Mouse (Mus musculus) brain, adult 2 months (tissue): ENCODE measurements around the gene Lrig2.
A peak's percentile ranks its signal among the peaks of the same experiment; 100 is the strongest.

ENCODE experiments used
- DNase-seq: peaks from one replicate; pipeline ENCODE4 v3.0.0; 2011; ENCODE audit warnings: low read depth, low spot score

The Lrig2 gene

DNA sequence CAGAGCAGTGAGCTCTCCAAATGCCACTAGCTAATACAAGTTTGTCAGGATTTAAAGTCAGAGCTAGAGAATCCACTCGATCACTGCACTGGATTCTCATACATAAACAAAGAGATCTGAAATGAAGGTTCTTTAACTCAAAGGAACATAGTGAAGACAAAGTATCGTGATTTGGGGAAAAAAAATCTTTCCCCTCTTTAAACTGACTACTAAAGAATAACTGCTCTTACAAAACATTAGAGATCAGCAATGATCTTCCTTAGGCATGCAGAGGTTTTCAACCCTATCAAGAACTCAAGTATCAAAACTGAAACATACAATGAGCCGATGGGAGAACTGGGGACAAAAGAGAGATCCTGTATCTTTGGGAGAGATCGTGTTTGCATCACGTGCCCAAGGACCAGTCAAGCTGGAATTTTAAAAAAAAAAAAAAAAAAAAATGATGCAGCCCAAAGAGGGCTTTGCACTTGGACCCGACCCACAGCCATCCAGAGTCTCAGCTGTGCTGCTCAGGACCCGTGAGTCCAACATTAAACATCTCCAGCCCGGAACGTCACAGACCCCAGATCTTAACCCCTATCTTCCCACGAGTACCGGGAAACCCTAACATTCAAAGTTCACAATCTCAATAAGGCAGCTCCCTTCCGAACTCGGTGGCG is 818 bp downstream of the Lrig2 start:
- DNase-seq = peak; percentile 40

DNA sequence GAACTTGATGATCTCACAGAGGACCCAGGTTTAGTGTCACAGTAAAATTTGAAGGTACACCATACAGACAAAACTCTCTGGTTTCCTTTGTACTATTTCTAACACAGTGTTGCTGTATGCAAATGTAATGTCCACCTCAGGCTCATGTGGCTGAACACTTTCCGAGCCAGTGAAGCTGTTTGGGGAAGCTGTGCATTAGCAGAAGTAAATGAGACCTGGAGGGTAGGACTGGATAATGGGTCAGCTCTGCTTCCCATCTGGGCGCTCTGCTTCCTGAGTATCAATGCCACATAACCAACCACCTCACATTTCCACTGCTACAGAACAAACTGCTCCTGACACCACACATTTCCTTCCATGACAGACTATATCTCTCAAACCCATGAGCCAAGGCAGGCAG is 10.1 kb downstream of the Lrig2 start:
- no peak for DNase-seq

DNA sequence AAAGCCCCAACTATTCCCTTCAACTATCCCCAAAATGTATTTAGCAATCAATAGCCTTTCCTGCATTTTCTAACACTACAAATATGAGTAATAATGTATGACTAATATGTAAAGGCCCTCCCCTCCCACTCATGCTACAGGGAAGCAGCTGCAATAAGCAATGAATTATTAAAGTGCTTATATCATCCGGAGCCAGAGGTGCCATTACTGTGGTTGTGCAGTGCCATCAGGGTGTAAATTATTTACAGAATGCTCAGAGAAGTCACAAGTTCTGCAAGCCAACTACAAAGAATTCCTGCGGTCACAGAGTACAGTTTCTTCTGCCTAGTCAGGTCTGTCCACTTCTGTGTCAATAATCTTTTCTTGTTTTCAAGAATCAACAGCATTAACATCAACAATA is 10.8 kb downstream of the Lrig2 start:
- peak; percentile 12 for DNase-seq

DNA sequence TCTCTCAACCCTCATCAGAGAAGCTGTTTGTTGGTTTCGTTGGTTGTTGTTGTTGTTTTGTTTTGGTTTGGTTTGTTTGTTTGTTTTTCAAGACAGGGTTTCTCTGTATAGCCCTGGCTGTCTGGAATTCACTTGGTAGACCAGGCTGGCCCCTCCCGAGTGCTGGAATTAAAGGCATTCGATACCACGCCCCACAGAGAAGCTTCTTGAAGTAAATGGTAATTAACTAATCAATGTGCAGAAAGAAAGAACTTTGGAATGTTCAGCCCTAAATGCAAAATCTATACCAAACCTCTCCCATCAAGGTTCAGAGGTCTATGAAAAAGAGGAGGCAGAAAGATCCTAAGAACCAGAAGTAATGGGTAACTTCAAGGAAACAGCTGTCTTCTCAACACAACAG is 15.5 kb downstream of the Lrig2 start:
- no peak for DNase-seq

DNA sequence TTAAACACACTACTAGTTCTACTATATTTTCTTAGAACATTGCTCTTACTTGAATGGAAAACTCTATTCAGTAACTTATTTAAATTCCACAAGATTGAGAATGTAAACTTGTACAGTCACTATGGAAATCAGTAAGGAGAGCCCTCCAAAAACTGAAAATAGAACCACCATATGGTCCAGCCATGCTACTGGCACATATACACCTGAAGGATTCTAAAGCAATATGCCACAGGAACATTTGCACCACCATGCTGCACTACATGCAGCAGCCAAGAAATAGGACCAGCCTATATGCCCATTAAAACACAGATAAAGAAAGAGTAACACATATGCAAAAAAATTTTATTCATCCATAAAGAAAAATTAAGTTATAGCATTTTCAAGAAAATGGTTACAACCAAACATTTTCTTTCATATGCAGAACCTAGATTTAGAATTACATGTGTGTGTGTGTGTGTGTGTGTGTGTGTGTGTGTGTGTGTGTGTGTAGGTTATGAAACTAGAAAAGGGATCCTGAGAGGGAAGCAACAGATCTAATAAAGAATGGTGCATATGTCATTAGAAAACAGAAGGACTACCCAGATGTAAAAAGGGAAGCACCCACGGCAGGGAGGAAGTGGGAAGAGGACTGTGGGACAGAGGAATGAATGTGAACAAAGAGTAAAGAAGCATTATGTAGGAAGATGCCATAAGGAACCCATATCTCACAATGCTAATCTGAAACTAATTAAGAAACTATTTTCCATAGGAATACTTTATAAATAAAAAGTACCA is 30.6 kb downstream of the Lrig2 start:
- peak; percentile 74 for DNase-seq

DNA sequence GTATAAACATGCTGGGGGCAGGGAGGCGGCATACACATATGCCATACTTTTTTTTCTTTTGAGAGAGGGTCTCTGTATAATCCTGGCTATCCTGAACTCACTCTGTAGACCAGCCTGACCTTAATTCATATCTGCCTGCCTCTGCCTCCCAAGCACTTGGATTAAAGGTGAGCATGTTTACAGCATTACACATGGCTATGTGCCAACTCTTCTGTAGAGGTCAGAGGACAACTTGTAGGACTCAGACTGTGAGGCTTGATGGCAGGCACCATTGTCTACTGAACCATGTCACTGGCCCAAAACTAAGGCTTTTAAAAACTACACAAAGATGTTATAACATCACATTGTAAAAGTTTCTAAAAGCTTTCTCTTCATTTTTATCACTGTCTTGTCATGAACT is 33.7 kb downstream of the Lrig2 start:
- DNase-seq = no peak

DNA sequence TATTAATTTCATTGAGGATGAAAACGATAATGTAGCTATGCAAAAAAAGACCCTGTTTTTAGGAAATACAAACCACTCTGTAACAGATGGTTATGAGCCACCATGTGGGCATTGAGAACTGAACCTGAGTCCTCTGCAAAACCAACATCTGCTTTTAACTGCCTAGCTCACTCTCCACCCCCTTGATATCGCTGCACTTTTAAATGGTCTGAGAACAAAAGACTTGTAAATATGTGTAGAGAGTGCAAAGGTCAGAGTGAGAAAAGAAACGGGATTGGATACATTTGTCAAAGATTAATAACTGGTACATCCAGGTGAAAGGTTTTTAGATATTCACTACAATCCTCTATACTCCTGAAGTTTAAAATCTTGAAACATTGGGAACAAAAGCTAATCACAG is 42.3 kb downstream of the Lrig2 start:
- DNase-seq = no peak

DNA sequence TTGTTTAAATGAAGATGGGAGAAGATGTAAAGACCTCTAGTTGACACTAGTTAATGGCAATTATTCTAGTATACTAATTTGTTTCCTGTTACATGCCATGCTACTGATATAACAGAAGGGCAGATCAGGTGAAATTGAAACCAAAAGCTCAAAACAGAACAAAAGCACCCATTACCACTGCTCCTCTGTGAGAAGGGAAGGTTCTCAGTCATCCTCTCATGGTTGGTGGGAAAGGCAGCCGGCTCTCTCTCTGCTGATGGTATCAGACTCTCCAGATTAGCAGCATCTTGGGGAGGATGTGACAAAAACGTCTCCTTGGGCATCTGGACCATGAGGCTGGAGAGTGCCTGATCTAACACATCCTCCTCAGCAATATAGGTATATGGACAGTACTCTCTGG is 50.5 kb downstream of the Lrig2 start:
- no peak for DNase-seq

DNA sequence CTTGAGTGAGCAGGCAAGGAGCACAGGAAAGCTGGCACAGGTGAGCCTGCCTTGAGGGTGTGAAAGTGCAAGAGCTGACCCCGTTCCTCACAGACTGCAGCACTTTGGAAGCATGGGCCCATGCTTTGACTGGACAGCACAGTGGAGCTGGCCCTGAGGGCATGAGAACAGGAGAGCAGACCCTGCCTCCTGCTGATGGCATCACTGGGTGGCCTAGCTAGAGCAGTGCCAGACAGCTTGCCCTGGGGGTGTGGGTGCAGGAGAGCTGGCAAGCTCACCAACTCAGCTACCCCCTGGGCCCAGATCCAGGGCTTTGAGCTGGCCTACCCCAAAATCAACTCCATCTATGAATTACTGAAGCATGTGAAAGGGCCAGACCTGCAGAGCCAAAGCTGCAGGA is 53.1 kb downstream of the Lrig2 start:
- no peak for DNase-seq

DNA sequence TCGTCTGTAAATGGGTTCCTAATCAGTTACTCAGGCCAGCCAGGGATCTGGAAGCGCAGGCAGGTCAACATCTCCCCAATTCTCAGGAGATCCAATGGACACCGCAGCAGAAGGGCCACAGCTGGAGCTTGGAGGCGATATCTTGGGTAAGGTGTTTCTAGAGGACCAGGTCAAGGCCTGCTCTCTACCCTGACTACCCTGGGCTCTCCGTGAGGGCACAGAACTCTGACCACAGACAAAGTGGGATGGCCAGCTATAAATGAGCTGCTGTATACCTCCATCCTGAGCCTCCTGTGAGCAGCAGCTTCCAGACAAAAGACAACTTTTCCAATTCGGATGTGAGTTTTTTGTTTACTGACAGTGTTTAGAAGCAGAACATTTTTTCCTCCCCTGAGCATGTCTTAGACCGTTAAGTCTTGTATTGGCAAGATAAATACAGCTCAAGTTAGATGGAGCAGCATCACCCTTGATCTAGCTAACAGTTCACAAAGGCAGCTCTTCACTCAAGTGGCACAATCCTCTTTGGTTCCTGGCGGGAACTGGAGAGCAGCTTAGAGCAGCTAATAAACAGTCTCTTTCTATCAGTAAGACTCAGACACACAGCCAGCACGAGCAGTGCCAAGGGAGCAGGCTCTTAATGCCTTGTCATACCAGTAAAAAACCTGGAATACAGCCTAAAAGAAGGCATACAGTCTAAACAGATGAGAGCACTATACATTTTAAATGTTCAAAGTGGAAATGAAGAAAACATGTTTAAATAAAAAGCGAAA is 56.0 kb downstream of the Lrig2 start:
- no peak for DNase-seq

DNA sequence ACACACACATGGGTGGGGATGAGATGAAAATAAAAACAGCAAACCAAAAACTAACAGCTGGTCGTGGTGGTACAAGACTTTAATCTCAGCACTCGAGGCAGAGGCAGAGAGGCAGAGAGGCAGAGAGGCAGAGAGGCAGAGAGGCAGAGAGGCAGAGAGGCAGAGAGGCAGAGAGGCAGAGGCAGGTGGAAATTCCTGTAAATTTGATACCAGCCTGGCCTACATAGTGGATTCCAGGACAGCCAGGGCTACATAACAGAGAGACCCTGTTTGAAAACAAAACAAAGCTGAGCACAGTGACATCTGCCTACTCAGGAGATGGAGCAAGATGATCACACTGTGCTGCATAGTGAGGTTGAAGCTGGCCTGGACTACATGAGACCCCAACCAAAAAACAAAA is 64.5 kb downstream of the Lrig2 start:
- no peak for DNase-seq

DNA sequence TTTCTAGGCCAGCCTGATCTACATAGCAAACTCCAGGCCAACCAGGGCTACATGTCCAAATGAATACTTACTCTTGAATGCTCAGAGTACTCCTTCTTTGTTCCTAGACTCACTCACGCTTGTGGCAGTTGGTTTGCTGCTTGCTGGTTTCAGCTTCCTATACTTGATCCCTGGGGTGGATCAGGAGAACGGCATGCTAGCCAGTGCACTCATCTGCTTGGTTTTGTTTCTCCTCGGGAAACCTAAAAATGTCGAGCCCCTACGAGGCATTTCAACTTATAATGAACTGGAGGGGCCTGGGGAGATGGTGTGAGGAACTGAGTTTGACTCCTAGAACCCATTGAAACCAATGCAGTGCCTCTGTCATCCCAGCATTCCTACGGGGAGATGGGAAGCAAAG is 65.0 kb downstream of the Lrig2 start:
- DNase-seq = no peak

DNA sequence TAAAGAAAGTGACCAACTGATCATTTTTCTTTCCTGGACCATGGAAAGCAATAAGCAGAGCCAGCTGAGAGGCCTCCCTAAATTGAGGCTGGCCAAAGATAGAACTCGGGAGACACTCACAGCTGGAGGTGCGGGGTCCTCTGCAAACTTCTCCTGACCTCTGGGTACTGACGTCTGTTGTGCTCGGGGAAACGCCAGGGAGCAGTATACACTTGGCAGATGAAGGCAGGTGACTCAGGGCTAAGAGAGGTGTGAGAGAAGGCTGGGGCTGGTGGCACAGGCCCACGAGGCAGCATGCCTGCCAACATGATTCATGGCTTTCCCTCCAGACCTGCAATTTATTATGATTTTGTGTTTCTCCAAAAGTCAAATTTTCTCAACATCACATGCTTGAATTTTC is 66.1 kb downstream of the Lrig2 start:
- DNase-seq = peak; percentile 84

DNA sequence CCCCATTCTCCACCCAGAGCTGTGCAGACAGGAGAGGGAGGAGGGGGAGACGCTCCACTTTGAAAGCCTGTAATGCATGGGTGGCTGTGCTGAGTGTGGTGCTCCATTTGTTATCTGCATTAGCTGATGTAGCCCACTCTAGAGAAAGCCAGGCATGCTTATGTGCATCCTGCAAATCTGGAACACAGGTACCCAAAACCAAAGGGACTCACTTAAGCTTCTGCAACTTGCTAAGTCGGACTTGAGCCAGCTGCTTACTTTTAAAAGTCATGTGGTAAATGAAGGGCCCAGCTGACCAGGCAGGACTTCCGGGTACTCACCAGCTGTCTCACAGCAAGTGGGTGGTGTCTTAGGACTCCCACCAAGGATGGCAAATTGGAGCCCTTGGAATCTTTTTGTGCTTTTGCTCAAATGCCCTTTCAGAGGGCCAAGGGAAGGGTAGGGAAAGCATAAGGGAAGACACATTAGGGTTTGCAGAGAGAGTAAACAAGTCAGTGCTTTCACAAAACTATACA is 66.7 kb downstream of the Lrig2 start:
- DNase-seq = no peak

DNA sequence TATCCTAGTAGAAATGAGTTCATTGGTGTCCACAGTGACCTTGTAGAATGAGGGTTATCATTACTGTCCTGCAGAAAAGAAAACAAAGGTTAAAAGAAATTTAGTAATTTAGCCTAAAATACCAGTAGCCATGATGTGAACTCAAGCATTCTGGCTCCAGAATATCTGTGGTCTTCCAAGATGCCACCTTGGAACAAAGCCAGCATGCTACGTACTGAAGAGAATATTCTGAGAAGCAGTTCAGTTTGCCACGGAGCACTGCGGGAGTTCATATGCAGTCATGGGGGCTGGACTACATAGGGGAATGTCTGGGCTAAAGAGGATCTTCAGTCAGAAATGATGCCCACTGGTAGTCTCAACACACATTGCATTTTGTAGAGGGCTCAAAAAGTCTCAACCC is 67.6 kb downstream of the Lrig2 start:
- DNase-seq = no peak

DNA sequence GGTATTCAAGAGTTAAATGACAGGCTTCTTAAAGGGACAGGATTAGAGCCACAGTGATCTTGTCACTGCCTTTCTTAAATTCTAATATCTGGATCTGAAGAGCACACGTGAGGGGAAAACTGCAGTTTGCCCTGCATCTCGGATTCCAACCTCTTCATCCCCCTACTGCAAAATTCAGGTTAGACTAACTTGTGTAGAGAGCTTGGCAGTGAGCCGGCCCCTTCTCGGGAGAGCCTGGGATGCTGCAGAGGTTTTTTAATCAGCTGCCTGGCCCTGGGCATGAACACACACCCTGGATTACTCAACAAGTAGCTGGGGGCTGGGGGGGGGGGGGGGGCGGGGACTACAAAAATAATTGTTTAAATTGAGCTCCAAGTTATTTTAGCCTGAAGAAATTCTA is 69.4 kb downstream of the Lrig2 start:
- DNase-seq = no peak

DNA sequence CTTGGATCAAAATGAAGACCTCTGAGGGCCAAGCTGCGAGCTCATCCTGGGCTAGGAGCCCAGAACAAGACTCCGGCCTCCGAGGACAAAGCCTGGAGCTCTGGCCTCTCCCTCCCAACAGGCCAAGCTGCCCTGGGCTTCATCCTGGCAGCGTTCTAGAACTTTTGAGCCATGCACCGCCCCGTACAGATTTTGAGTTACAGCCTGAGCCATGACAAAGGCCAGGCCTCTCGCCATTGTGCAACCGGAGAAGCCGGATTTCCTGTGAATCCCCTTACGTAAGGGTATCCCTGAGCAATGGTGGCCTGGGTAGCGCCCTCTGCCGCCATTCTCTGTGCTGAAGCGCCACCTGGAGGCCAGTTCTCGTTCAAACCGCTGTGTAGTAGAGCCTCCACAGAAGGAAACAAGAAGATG is 69.8 kb downstream of the Lrig2 start:
- DNase-seq = peak; percentile 95

DNA sequence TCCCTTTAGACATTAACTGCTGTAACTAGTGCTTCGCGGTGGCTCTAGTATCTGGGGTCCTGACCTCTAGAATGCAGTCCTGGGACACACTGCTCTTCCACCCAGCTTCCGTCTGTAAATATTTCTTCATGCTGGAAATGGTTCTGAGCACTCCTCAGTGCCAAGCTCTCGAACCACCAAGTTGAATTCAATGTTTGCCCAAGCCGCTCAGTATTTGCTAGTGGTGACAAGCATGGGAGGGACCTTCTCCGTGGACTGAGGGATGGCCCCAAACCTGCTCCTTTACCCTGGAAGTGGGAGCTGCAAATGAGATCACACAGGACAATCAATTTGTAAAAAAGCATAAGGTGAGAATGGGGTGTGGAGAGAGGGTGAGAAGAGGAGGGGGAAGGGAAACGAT is 70.3 kb downstream of the Lrig2 start:
- DNase-seq = no peak

DNA sequence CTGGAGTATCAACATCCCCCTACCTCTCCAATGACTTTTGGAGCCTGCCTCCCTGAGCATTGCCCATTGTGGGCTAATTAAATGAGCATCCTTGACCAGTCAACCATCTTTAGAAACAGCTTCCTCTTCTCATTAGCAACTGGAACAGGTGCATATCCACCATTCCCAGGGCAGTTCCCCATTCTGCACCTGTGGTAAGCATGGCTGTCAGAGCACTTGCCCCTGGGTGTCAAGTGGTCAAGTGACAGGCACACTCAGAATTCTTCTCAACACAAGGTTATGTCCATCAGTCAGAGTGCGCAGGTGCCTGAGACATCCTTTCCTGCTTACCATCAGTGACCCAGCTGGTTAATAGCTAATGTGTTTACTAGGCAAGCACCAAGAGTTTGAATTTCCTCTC is 72.9 kb downstream of the Lrig2 start:
- no peak for DNase-seq

DNA sequence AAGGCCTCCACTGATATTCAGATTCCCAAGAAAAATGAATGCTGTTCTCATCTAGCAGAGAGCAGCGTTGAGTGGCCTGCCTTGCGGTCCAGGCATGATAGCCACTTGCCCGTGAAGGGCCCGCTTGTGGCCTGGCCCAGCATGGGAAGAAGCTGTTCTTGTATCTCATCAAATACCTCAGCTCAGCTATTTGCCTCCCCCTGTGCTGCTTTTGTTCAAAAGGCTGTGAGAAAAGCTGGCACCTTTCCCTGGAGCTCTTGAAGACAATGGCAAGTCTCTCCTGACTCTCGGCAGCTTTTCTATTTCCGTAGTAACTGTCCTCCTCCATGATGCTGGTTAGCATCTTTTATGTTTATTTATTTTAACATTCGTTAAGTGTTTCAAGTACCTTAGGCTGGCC is 74.1 kb downstream of the Lrig2 start:
- peak; percentile 50 for DNase-seq

DNA sequence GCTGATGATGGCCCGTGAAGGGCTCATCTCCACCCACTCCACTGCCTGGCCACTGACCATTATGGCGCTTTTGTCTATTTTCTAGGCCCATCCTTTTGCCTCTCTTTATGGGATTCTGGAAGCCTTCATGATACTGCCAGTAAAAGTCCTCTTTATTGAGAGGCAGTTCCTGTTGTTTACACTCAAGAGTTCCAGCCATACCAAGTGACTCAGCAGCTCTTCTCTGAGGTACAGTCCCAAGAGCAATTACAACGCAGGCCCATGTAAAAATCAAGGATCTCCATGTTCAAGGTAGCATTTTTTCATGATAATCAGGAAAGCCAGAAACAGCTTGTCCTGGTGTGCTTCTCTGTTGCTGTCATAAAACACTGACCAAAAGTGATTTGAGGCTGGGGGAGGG is 75.8 kb downstream of the Lrig2 start:
- no peak for DNase-seq

DNA sequence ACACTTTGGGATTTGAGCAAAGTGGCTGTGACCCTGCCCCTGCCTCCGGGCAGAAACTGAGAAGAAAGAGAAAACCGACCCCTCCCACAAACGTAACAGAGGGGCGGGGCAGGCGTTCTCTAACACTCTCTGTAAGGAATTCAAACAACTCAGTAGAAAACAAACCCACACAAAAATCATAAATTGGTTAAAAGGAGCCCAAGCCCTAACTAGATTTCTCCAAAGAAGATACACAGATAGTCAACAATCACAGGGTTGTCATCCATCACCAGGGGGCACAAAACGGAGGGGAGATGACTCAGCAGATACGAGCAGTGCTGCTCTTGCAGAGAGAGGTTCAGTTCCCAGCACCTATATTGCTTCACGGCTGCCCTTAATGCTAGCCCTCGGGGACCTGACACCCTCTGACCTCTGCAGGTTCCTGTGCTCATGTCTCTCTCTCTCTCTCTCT is 77.4 kb downstream of the Lrig2 start:
- DNase-seq = no peak

DNA sequence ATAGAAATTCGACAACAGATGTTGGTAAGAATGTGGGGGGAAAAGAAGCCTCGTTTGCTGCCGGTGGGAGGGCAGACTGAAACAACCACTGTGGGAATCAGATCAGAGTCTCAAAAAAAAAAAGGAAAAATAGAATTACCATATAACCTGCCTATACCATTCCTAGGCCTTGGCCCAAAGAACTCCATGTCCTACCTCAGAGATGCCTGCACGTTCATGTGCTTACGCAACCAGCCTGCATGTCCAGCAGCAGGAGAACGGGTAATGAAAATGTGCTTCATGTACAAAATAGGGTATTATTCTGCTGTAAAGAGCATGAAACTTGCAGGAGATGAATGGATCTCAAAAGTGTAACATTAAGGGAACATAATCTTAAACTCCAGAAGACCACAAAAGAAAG is 79.1 kb downstream of the Lrig2 start:
- no peak for DNase-seq
